Mouse (Mus musculus) ovary, adult 18-20 months (tissue): ENCODE results near the gene Adamtsl3.

Experiments
- DNase-seq: peaks from one replicate; pipeline ENCODE4 v3.0.0; 2022; ENCODE audit warnings: low spot score, mixed read lengths

Gene Adamtsl3

GRCm38 (mm10) chr7:82422561-82422960 lies 87.1 kb downstream of the Adamtsl3 start:
- DNase-seq = no peak

DNA sequence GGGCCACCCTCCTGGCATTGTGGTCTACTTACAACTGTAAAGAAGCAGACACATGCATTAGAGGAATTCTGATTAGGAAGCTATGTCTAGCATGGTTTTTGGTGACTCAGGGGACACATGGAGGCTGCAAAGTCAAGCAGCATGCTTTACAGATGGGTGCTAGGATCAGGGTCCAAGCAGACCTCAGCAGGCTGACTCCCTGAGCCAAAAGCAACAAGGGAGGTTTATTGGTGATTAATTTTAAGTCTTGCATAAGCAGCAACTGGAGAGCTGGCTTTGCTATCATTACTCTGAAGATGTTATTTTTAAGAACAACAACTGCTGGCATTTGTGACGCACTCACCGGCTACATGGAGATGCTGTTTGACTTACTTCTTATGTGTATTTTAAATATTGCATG lies 88.1 kb downstream of the Adamtsl3 start:
- no peak for DNase-seq

DNA sequence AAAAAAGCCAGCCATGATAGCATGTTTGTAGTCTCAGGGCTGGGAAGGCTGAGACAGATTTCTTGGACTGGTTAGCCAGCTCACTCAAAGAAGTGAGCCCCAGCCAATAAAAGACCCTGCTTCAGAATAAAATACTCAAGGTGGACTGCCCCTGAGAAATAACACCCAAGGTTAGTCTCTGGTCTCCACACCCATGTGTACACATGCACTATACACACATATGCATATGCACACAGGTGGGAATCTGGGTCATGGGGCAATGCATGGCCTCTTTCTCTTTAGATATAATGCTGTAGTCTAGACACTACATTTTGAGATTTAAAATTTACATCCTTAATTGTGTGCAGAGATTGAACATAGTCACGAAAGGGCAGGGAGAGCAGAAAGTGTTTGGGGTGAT lies 88.8 kb downstream of the Adamtsl3 start:
- DNase-seq = no peak

- DNase-seq = no peak
Measured at GRCm38 (mm10) chr7:82425374-82425773, 89.9 kb downstream of the Adamtsl3 start.

GRCm38 (mm10) chr7:82429447-82429846 lies 94.0 kb downstream of the Adamtsl3 start:
- DNase-seq = no peak

DNA sequence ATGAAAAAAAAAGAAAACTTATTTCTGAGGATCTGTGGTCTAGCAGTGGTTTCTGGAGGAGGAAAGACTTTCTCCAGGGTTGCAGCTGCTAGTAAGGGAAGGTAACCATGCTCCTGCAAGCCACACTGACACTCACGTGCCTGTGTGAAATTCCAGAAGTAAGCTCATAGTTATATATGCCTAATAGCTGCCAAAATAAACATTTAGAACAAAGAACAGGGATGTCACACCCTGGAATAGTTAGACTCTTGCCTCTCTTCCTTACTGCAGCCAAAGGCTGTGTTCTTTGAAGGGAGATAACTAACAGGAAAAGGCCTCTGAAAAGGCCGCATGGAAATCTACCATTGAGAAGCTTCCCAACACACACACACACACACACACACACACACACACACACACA lies 96.1 kb downstream of the Adamtsl3 start:
- no peak for DNase-seq

DNA sequence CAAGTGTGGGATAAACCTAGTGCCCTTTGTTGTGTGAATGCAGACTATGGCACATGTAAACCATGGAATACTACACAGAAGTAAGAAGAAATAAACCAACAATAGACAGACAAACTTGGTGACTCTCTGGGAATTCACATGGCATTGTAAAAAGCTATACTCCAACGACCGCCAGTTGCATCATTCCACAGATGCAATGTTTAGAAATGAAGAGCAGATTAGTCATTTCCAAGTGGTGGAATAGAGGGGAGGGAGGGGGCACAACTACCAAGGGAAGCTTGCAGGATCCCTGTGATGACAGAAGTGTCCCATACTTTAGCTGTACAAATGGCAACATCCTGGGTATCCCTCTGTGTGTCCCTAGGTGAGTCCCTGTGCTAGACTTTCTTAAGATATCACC lies 97.7 kb downstream of the Adamtsl3 start:
- no peak for DNase-seq

GRCm38 (mm10) chr7:82458376-82458775 lies 122.9 kb downstream of the Adamtsl3 start:
- DNase-seq = no peak

DNA sequence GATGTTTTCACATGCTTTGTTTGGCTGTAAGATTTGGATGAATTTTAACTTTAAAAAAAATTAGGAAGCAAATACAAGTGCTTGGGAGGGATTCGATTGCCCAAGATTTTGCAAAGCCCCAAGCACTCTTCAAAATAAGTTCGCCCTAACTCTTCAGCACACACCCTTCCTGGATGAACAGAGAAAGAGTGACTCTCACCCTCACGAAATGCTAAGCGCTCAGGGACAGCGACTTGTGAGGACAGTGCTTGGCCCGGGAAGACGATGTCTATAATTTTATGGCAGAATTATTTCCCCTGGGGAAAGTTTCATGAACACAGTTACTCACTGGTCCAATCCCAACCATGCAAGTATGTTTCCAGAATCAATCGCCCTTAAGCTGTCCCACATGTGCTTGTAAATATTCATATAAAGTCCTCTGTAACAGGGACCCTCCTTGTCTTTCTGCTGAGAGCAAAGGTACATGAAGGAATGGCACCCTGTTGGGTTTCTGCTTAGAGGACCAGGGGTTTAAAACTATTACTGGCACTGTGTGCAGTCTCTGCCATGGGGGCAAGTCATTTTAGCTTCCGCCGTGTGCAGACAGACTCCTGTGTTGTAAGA lies 127.5 kb downstream of the Adamtsl3 start:
- no peak for DNase-seq

GRCm38 (mm10) chr7:82464364-82464763 lies 128.9 kb downstream of the Adamtsl3 start:
- DNase-seq = no peak

GRCm38 (mm10) chr7:82465437-82465836 lies 129.9 kb downstream of the Adamtsl3 start:
- DNase-seq = no peak

DNA sequence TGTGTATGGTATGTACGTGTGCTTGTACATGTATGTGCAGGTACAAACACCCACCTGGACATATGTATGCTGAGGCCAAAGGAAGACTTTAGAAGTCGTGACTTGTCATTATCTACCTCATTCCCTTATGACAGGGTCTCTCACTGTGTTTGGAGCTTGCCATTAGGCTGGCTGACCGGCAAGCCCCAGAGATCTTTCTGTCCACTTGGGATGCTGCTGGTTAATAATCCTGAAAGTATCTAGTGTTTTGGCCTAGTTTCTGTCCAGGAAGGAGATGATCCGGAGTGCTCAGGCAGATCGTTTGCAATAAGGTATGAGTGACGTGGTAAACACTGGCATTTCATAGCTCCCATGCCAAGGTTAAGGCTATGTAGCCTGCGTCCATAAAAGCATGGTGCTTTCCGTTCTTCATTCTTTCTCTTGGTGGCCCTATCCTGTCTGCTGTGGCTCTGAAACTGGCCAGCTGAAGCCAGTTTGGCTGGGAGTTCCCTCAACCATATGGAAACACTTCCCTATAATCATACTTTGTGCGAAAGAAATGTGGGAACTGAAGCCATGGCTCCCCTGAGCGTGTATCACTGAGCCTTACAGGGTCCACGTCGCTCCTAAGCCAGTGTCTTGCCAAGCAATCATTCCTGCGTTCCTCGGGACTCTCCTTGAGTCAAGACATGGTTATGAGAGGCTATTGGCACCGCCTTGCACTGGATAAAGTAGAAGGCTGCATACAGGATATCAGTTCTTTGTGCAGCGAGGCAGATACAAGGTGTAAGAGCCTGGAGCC lies 141.1 kb downstream of the Adamtsl3 start:
- no peak for DNase-seq

DNA sequence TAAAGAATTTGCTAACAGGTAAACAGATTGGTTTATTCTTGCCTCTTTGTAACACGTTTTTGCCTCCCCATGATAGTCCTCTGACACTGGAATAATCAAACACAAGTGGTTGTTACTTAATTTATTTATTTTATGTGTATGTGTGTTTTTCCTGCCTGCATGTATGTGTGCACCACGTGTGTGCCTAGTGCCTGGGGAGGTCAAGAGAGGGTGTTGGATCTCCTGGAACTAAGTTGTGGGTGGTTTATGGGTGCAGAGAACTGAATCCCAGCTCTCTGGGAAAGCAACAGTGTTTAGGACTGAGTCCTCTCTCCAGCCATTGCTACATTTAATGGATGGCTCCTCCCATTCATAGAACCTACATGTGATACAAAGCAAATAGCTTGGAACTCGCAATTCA lies 143.0 kb downstream of the Adamtsl3 start:
- no peak for DNase-seq

DNA sequence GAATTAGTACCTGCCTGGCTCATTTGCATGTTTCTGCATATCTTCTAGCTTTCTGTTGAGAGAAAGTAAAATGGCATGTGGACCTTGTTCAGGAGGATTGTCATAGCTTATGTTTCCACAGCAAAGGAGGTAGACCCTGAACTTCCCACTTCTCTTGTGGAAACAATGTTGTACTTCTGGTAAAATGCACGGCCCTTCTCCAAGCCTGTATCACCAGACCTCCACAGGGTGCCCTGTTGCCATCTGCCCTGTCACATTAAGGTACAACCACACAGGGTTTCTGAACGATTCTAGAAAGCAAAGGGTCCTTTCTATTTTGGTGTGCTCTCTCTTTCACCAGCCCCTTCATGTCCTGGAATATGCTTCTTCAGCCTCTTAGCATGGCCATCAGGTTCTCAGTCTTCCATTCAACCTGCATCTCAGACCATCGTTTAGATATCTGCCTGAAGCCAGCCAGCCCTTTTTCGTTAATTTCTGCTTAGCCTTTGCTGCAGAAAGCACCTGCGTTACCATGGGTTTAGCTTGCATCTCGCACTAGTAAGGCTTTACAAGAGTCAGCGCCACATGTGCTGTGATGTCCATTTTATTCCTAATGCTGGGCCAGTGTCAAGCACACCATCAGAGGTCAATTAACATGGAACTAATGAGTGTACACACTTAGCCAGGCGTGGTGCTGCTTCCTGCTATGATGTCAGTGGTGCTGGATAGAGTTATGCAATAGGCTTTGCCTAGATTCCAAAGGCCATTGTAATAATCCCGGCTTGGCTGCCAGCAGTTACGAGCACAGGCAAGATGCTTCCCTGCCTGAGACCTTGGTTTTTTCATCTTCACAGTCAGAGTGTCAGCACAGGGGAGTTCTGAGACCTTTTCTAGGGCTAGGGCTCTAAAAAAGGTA lies 143.6 kb downstream of the Adamtsl3 start:
- no peak for DNase-seq

GRCm38 (mm10) chr7:82483426-82483825 lies 147.9 kb downstream of the Adamtsl3 start:
- no peak for DNase-seq

DNA sequence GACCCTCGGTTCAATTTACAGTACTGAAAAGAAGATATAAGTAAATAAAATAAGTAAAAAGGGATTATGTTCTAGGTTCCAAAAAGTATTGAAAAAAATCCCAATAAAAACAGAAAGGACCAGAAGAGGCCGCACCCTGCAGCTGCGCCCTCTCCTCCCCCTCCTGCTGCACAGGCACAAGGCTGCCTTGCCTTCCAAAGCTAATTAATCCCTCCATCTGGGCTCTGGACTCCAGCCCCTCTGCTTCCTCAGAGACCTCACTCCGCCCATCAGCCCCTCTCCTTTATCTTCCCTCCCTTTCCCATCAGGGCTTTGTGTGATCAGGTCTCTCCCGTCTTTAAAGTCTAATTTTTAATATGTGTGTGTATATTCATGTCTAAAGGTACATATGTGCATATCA lies 149.3 kb downstream of the Adamtsl3 start:
- no peak for DNase-seq

GRCm38 (mm10) chr7:82485344-82485954 lies 150.0 kb downstream of the Adamtsl3 start:
- DNase-seq = no peak

DNA sequence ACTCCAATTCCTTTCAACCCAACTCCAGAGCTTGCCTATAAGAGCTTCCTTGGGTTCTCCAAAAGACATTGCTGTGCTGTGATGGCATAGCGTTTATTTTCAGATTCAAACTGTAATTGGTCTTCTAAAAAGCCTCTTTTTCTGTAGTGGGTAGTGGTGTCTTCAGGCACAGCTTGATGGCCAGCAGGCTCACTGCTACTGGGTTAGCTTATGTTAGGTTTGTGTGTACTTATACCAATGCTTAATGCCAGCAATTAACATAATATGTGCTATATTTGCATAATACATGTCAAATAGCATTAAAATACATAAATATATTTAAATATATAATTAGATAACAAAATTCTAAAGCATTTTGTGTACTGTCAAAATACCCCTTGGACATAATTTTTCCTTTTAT lies 155.5 kb downstream of the Adamtsl3 start:
- no peak for DNase-seq

- no peak for DNase-seq
Measured at GRCm38 (mm10) chr7:82492881-82493280, 157.4 kb downstream of the Adamtsl3 start.

- no peak for DNase-seq
Measured at GRCm38 (mm10) chr7:82494220-82494619, 158.7 kb downstream of the Adamtsl3 start.

GRCm38 (mm10) chr7:82497064-82497463 lies 161.6 kb downstream of the Adamtsl3 start:
- no peak for DNase-seq

DNA sequence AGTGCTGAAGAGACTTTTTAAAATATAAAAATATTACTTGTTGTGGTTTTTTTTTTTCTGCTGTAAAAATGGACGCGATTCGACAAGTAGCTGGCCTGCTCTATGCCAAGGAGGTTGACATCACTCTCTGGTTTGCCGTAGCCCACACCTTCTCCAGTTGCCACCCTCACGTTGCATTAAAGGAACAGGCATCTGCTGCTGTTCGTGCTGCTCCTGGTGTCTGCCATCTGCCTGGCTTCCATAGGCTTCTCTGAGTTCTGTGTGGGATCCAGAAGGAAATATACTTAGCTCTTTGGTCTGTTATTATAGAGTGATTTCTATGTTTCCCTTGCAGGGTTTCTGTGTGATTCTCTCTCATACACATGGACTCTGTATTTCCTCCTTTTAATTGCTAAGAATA lies 165.8 kb downstream of the Adamtsl3 start:
- DNase-seq = no peak
